Mouse (Mus musculus) right cerebral cortex, postnatal 10 days (tissue): ENCODE results near the gene Slc25a42.
A peak's percentile ranks its signal among the peaks of the same experiment; 100 is the strongest.

ENCODE experiments used
- DNase-seq, 2 experiments: peaks; one replicate each; pipeline ENCODE4 v3.0.0; 2021; ENCODE audit warnings: low spot score in 2 of 2

Gene Slc25a42

GRCm38 (mm10) chr8:70171240-70171639 lies 40.9 kb downstream of the Slc25a42 start:
- no peak for DNase-seq

- no peak for DNase-seq
These were observed 41.4 kb downstream of the Slc25a42 start for GRCm38 (mm10) chr8:70170748-70171147.

- no peak for DNase-seq
These were observed 42.0 kb downstream of the Slc25a42 start for GRCm38 (mm10) chr8:70170116-70170515.

- DNase-seq: peak; percentile 51 to 71
These were observed 45.5 kb downstream of the Slc25a42 start for GRCm38 (mm10) chr8:70166504-70167110.

- DNase-seq: no peak
These were observed 48.8 kb downstream of the Slc25a42 start for GRCm38 (mm10) chr8:70163316-70163715.

GRCm38 (mm10) chr8:70160015-70160414 lies 52.1 kb downstream of the Slc25a42 start:
- no peak for DNase-seq

GRCm38 (mm10) chr8:70159211-70159610 lies 52.9 kb downstream of the Slc25a42 start:
- DNase-seq: no peak

- DNase-seq: peak; percentile 73 to 81
These were observed 53.8 kb downstream of the Slc25a42 start for GRCm38 (mm10) chr8:70158069-70158853.

- no peak for DNase-seq
These were observed 54.8 kb downstream of the Slc25a42 start for GRCm38 (mm10) chr8:70157240-70157800.

- peak; percentile 79 to 85 for DNase-seq
These were observed 59.4 kb downstream of the Slc25a42 start for GRCm38 (mm10) chr8:70152537-70153257.

GRCm38 (mm10) chr8:70150158-70150557 lies 61.9 kb downstream of the Slc25a42 start:
- DNase-seq: no peak

GRCm38 (mm10) chr8:70147678-70148607 lies 64.2 kb downstream of the Slc25a42 start:
- DNase-seq: no peak

- DNase-seq: no peak
These were observed 72.1 kb downstream of the Slc25a42 start for GRCm38 (mm10) chr8:70139981-70140380.

GRCm38 (mm10) chr8:70139026-70139857 lies 72.9 kb downstream of the Slc25a42 start, which contains the start of the genes Rfxank, Borcs8 and Mef2b:
Gene Rfxank, minus strand, starts transcription at chr8:70139154.
Gene Borcs8, plus strand, starts transcription at chr8:70139499.
Gene Mef2b, plus strand, starts transcription at chr8:70139711.
- peak; percentile 99 for DNase-seq

GRCm38 (mm10) chr8:70137890-70138289 lies 74.2 kb downstream of the Slc25a42 start:
- no peak for DNase-seq

- DNase-seq: no peak
These were observed 75.5 kb downstream of the Slc25a42 start for GRCm38 (mm10) chr8:70136591-70136990.

GRCm38 (mm10) chr8:70134931-70135330 lies 77.2 kb downstream of the Slc25a42 start:
- DNase-seq: no peak
